Mouse (Mus musculus) C2C12 (cell line): ENCODE measurements around the gene Ptprt.

Source experiments
- CEBPB ChIP-seq: IDR thresholded peaks from one replicate; pipeline ENCODE4 v1.6.1; 2011; ENCODE audit warnings: low read depth, mild to moderate bottlenecking, control low read depth, moderate library complexity
- CTCF ChIP-seq: IDR thresholded peaks from one replicate; pipeline ENCODE4 v1.5.1; 2011; ENCODE audit not compliant: control insufficient read depth, insufficient read depth, insufficient read length
- MAX ChIP-seq: IDR thresholded peaks from one replicate; pipeline ENCODE4 v1.6.1; 2011; ENCODE audit warnings: mild to moderate bottlenecking, control low read depth
- MYOD1 ChIP-seq: IDR thresholded peaks from one replicate; pipeline ENCODE4 v1.6.1; 2011; ENCODE audit warnings: low read depth; ENCODE audit not compliant: control insufficient read depth, insufficient read length
- MYOG ChIP-seq: IDR thresholded peaks from one replicate; pipeline ENCODE4 v1.6.1; 2011; ENCODE audit not compliant: control insufficient read depth, insufficient read length; ENCODE audit errors: extremely low read depth
- USF1 ChIP-seq: IDR thresholded peaks from one replicate; pipeline ENCODE4 v1.6.1; 2011; ENCODE audit warnings: low read depth, mild to moderate bottlenecking, control low read depth, moderate library complexity

DNA sequence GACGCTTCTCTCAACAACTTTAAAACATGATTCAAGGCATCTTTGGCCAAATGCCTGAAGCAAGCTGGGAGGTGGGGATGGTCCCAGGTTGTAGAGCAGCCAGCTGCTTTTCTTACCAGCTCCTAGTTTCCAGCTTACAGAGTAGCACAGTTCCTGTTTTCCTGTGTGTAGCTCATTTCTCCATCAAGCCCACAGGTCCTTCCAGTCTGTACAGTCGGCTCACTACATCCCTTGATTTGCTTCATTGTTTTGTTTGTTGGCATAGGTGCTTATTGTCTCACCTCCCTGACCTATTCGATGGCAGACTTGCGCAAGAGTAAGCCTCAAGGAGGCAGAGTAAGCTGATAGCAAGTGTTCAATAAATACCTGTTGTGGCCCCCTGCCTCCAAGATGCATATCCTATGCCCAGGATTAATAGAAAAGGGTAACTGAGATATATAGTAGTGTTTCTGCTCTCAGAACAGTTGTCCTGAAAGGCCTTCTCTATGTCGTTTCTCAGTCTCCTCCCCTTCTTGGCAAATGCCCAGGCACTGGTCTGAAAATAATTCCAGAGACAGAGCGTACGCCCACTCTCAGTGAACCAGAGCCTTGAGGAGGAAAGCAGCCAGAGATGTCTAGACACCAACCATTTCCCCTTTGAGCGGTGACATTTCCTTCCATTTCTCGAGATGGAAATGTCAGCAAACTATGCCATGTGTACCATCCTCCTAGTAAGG lies 852.7 kb downstream of the Ptprt start:
- TF ChIP-seq CTCF (no peak), MAX (no peak), MYOG (no peak), MYOD1 (no peak), CEBPB (no peak), USF1 (no peak)
